Mouse (Mus musculus): Measurements from ENCODE around the gene Mast4. TPM values are rescaled to one million over a fixed set of nuclear protein-coding genes. Genes with fewer than 3 reads are reported as not detected.

Gene Mast4
- polyA plus RNA-seq, 1 experiment from 2014 or later, result 10.1 TPM

GRCm38 (mm10) chr13:103327843-103328242, 6.5 kb downstream of the Mast4 start:
- DNase-seq (ENCODE audit: low spot score), result no peak
- Histone ChIP-seq H3K9ac (ENCODE audit: low read depth, low read length) (no peak overlapping the region), H3K27me3 (replicated peaks; ENCODE audit: control insufficient read depth, insufficient read depth, low read length) (peaks cover 17% of the 10 kb centered on the region), H3K27ac (ENCODE audit: low read depth, low read length) (no peak overlapping the region), H3K4me1 (replicated peaks; ENCODE audit: control insufficient read depth, insufficient read depth, low read length) (no peaks in the 10 kb centered on the region), H3K9me3 (ENCODE audit: control insufficient read depth, low read length) (no peaks in the 10 kb centered on the region), H3K36me3 (ENCODE audit: control insufficient read depth, insufficient read depth, low read length) (no peaks in the 10 kb centered on the region), H3K4me3 (ENCODE audit: low read depth, low read length) (no peak overlapping the region), H3K4me2 (no peak overlapping the region)
- 72% methylated on average over 9 of the region's 9 CpGs for WGBS
- ATAC-seq (replicated peaks; ENCODE audit: low FRiP score), result no peak

- DNase-seq (ENCODE audit: low spot score), result no peak
- Histone ChIP-seq H3K36me3 (ENCODE audit: control insufficient read depth, insufficient read depth, low read length) (no peaks in the 10 kb centered on the region), H3K4me2 (no peak overlapping the region), H3K27ac (ENCODE audit: low read depth, low read length) (no peak overlapping the region), H3K9me3 (ENCODE audit: control insufficient read depth, low read length) (no peaks in the 10 kb centered on the region), H3K9ac (ENCODE audit: low read depth, low read length) (no peak overlapping the region), H3K4me3 (ENCODE audit: low read depth, low read length) (no peak overlapping the region), H3K4me1 (replicated peaks; ENCODE audit: control insufficient read depth, insufficient read depth, low read length) (no peaks in the 10 kb centered on the region), H3K27me3 (replicated peaks; ENCODE audit: control insufficient read depth, insufficient read depth, low read length) (peaks cover 3% of the 10 kb centered on the region; the same call in 1 of the 2 replicates)
- ATAC-seq (replicated peaks; ENCODE audit: low FRiP score), result no peak
- 66% methylated on average over 13 of the region's 13 CpGs for WGBS
Measured at GRCm38 (mm10) chr13:103326186-103326585, 8.1 kb downstream of the Mast4 start.

GRCm38 (mm10) chr13:103319881-103320280, 14.4 kb downstream of the Mast4 start:
- H3K4me3 ChIP-seq (ENCODE audit: low read depth, low read length), result no peak overlapping the region
- H3K36me3 ChIP-seq (ENCODE audit: control insufficient read depth, insufficient read depth, low read length), result no peaks in the 10 kb centered on the region
- no peak overlapping the region for H3K9ac ChIP-seq (ENCODE audit: low read depth, low read length)
- no peaks in the 10 kb centered on the region for H3K27me3 ChIP-seq (replicated peaks; ENCODE audit: control insufficient read depth, insufficient read depth, low read length)
- no peaks in the 10 kb centered on the region for H3K9me3 ChIP-seq (ENCODE audit: control insufficient read depth, low read length)
- H3K4me1 ChIP-seq (replicated peaks; ENCODE audit: control insufficient read depth, insufficient read depth, low read length), result no peaks in the 10 kb centered on the region
- DNase-seq (ENCODE audit: low spot score) (no peak), ATAC-seq (replicated peaks; ENCODE audit: low FRiP score) (no peak)
- 80% methylated on average over 9 of the region's 9 CpGs for WGBS
- no peak overlapping the region for H3K27ac ChIP-seq (ENCODE audit: low read depth, low read length)
- H3K4me2 ChIP-seq, result no peak overlapping the region

- ATAC-seq (replicated peaks; ENCODE audit: low FRiP score) (no peak; the same call in 1 of the 2 replicates), DNase-seq (ENCODE audit: low spot score) (no peak)
- H3K4me3 ChIP-seq (ENCODE audit: low read depth, low read length), result no peak overlapping the region
- no peaks in the 10 kb centered on the region for H3K4me1 ChIP-seq (replicated peaks; ENCODE audit: control insufficient read depth, insufficient read depth, low read length)
- H3K27me3 ChIP-seq (replicated peaks; ENCODE audit: control insufficient read depth, insufficient read depth, low read length), result no peaks in the 10 kb centered on the region
- no peak overlapping the region for H3K9ac ChIP-seq (ENCODE audit: low read depth, low read length)
- no peak overlapping the region for H3K27ac ChIP-seq (ENCODE audit: low read depth, low read length)
- H3K36me3 ChIP-seq (ENCODE audit: control insufficient read depth, insufficient read depth, low read length), result no peaks in the 10 kb centered on the region
- no peaks in the 10 kb centered on the region for H3K9me3 ChIP-seq (ENCODE audit: control insufficient read depth, low read length)
- H3K4me2 ChIP-seq, result no peak overlapping the region
- WGBS, result 0% methylated on average over 1 of the region's 3 CpGs
Measured at GRCm38 (mm10) chr13:103319317-103319716, 15.0 kb downstream of the Mast4 start.

- no peaks in the 10 kb centered on the region for H3K27me3 ChIP-seq (replicated peaks; ENCODE audit: control insufficient read depth, insufficient read depth, low read length)
- no peaks in the 10 kb centered on the region for H3K9me3 ChIP-seq (ENCODE audit: control insufficient read depth, low read length)
- H3K9ac ChIP-seq (ENCODE audit: low read depth, low read length), result no peak overlapping the region
- no peak overlapping the region for H3K4me3 ChIP-seq (ENCODE audit: low read depth, low read length)
- no peaks in the 10 kb centered on the region for H3K36me3 ChIP-seq (ENCODE audit: control insufficient read depth, insufficient read depth, low read length)
- no peak overlapping the region for H3K4me2 ChIP-seq
- ATAC-seq (replicated peaks; ENCODE audit: low FRiP score) (no peak), DNase-seq (ENCODE audit: low spot score) (no peak)
- 64% methylated on average over 3 of the region's 3 CpGs for WGBS
- H3K27ac ChIP-seq (ENCODE audit: low read depth, low read length), result no peak overlapping the region
- no peaks in the 10 kb centered on the region for H3K4me1 ChIP-seq (replicated peaks; ENCODE audit: control insufficient read depth, insufficient read depth, low read length)
Measured at GRCm38 (mm10) chr13:103316777-103317367, 17.4 kb downstream of the Mast4 start.

- Histone ChIP-seq H3K4me1 (replicated peaks; ENCODE audit: control insufficient read depth, insufficient read depth, low read length) (no peaks in the 10 kb centered on the region), H3K4me2 (no peak overlapping the region), H3K4me3 (ENCODE audit: low read depth, low read length) (no peak overlapping the region), H3K9ac (ENCODE audit: low read depth, low read length) (no peak overlapping the region), H3K9me3 (ENCODE audit: control insufficient read depth, low read length) (no peaks in the 10 kb centered on the region), H3K27ac (ENCODE audit: low read depth, low read length) (no peak overlapping the region), H3K36me3 (ENCODE audit: control insufficient read depth, insufficient read depth, low read length) (no peaks in the 10 kb centered on the region), H3K27me3 (replicated peaks; ENCODE audit: control insufficient read depth, insufficient read depth, low read length) (no peaks in the 10 kb centered on the region)
- ATAC-seq (replicated peaks; ENCODE audit: low FRiP score) (no peak), DNase-seq (ENCODE audit: low spot score) (no peak)
- WGBS, result 73% methylated on average over 10 of the region's 10 CpGs
Measured at GRCm38 (mm10) chr13:103315113-103315708, 19.1 kb downstream of the Mast4 start.

- H3K9ac ChIP-seq (ENCODE audit: low read depth, low read length), result no peak overlapping the region
- WGBS, result 91% methylated on average over 4 of the region's 4 CpGs
- no peak overlapping the region for H3K27ac ChIP-seq (ENCODE audit: low read depth, low read length)
- DNase-seq (ENCODE audit: low spot score) (no peak), ATAC-seq (replicated peaks; ENCODE audit: low FRiP score) (no peak)
- no peaks in the 10 kb centered on the region for H3K27me3 ChIP-seq (replicated peaks; ENCODE audit: control insufficient read depth, insufficient read depth, low read length)
- no peaks in the 10 kb centered on the region for H3K9me3 ChIP-seq (ENCODE audit: control insufficient read depth, low read length)
- H3K36me3 ChIP-seq (ENCODE audit: control insufficient read depth, insufficient read depth, low read length), result no peaks in the 10 kb centered on the region
- no peak overlapping the region for H3K4me3 ChIP-seq (ENCODE audit: low read depth, low read length)
- no peaks in the 10 kb centered on the region for H3K4me1 ChIP-seq (replicated peaks; ENCODE audit: control insufficient read depth, insufficient read depth, low read length)
- no peak overlapping the region for H3K4me2 ChIP-seq
Measured at GRCm38 (mm10) chr13:103308296-103308695, 26.0 kb downstream of the Mast4 start.

- no peak overlapping the region for H3K27ac ChIP-seq (ENCODE audit: low read depth, low read length)
- no peaks in the 10 kb centered on the region for H3K27me3 ChIP-seq (replicated peaks; ENCODE audit: control insufficient read depth, insufficient read depth, low read length)
- no peak for DNase-seq (ENCODE audit: low spot score)
- H3K4me1 ChIP-seq (replicated peaks; ENCODE audit: control insufficient read depth, insufficient read depth, low read length), result no peaks in the 10 kb centered on the region
- no peaks in the 10 kb centered on the region for H3K36me3 ChIP-seq (ENCODE audit: control insufficient read depth, insufficient read depth, low read length)
- H3K9me3 ChIP-seq (ENCODE audit: control insufficient read depth, low read length), result no peaks in the 10 kb centered on the region
- no peak overlapping the region for H3K4me2 ChIP-seq
- H3K4me3 ChIP-seq (ENCODE audit: low read depth, low read length), result no peak overlapping the region
- no peak overlapping the region for H3K9ac ChIP-seq (ENCODE audit: low read depth, low read length)
- no peak for ATAC-seq (replicated peaks; ENCODE audit: low FRiP score)
- 77% methylated on average over 9 of the region's 9 CpGs for WGBS
Measured at GRCm38 (mm10) chr13:103303826-103304225, 30.5 kb downstream of the Mast4 start.

- DNase-seq (ENCODE audit: low spot score) (no peak), ATAC-seq (replicated peaks; ENCODE audit: low FRiP score) (no peak)
- Histone ChIP-seq H3K4me2 (no peak overlapping the region), H3K27ac (ENCODE audit: low read depth, low read length) (no peak overlapping the region), H3K9me3 (ENCODE audit: control insufficient read depth, low read length) (no peaks in the 10 kb centered on the region), H3K9ac (ENCODE audit: low read depth, low read length) (no peak overlapping the region), H3K4me3 (ENCODE audit: low read depth, low read length) (no peak overlapping the region), H3K36me3 (ENCODE audit: control insufficient read depth, insufficient read depth, low read length) (no peaks in the 10 kb centered on the region), H3K4me1 (replicated peaks; ENCODE audit: control insufficient read depth, insufficient read depth, low read length) (no peaks in the 10 kb centered on the region), H3K27me3 (replicated peaks; ENCODE audit: control insufficient read depth, insufficient read depth, low read length) (no peaks in the 10 kb centered on the region)
- 63% methylated on average over 6 of the region's 6 CpGs for WGBS
Measured at GRCm38 (mm10) chr13:103302508-103302907, 31.8 kb downstream of the Mast4 start.

Measured in liver, embryonic 11.5 days (tissue).